Mouse (Mus musculus) limb, embryonic 14.5 days (tissue): Measurements from ENCODE around the gene Smyd2. TPM values are rescaled to one million over a fixed set of nuclear protein-coding genes. Genes with fewer than 3 reads are reported as not detected.

Experiments
- ATAC-seq: fragments of 200-750 bp; cut with Nextera tagmentation; 2 replicates; pipeline ENCODE4 v1.8.0; 2017; ENCODE audit warnings: low read depth, moderate number of reproducible peaks, moderate TSS enrichment; ENCODE audit not compliant: low FRiP score
- DNase-seq: peaks from one replicate; pipeline ENCODE4 v3.0.0-alpha.2; 2015; ENCODE audit warnings: low spot score
- H3K27ac ChIP-seq: fragments of 300-500 bp; sonication (generic); replicated peaks from 2 replicates; pipeline ENCODE4 v1.5.1; 2014; ENCODE audit warnings: low read depth, mild to moderate bottlenecking, low read length, moderate library complexity, mixed read lengths
- H3K27me3 ChIP-seq: fragments of 300-500 bp; sonication (generic); 2 replicates; pipeline ENCODE4 v1.6.1; 2014; ENCODE audit warnings: low read length, mixed read lengths; ENCODE audit not compliant: control insufficient read depth, insufficient read depth
- H3K36me3 ChIP-seq: fragments of 300-500 bp; sonication (generic); 2 replicates; pipeline ENCODE4 v1.6.1; 2014; ENCODE audit warnings: mild to moderate bottlenecking, low read length, moderate library complexity, mixed read lengths; ENCODE audit not compliant: control insufficient read depth, insufficient read depth
- H3K4me1 ChIP-seq: fragments of 300-500 bp; sonication (generic); 2 replicates; pipeline ENCODE4 v1.6.1; 2014; ENCODE audit warnings: antibody characterized with exemption, low read length, mixed read lengths; ENCODE audit not compliant: control insufficient read depth, insufficient read depth
- H3K4me2 ChIP-seq: fragments of 300-500 bp; sonication (generic); replicated peaks from 2 replicates; pipeline ENCODE4 v1.6.1; 2014; ENCODE audit warnings: low read depth, mild to moderate bottlenecking, low read length, moderate library complexity; ENCODE audit not compliant: severe bottlenecking
- H3K4me3 ChIP-seq: fragments of 300-500 bp; sonication (generic); replicated peaks from 2 replicates; pipeline ENCODE4 v1.5.1; 2014; ENCODE audit warnings: low read length
- H3K9ac ChIP-seq: fragments of 300-500 bp; sonication (generic); 2 replicates; pipeline ENCODE4 v1.6.1; 2014; ENCODE audit warnings: mild to moderate bottlenecking, low read depth, low read length, moderate library complexity; ENCODE audit not compliant: severe bottlenecking
- H3K9me3 ChIP-seq: fragments of 300-500 bp; sonication (generic); 2 replicates; pipeline ENCODE4 v1.6.1; 2016; ENCODE audit warnings: low read length; ENCODE audit not compliant: control insufficient read depth
- POLR2A ChIP-seq: fragments of 200-500 bp; IDR thresholded peaks from 2 replicates; pipeline ENCODE4 v1.8.0; 2012; ENCODE audit warnings: inconsistent platforms, mild to moderate bottlenecking, moderate library complexity, borderline replicate concordance; ENCODE audit not compliant: insufficient read depth, insufficient read length; ENCODE audit errors: extremely low read depth
- WGBS: fragments of 180-500 bp; shearing (Covaris S2); extraction: QIAGEN DNeasy Blood & Tissue Kit; methylation state at CpG from one replicate; pipeline ENCODE4 v1.1.7; 2014; 5-methylcytosine and 5-hydroxymethylcytosine counted together
- polyA plus RNA-seq, 2 experiments: library from polyadenylated mRNA; depleted of rRNA in 1 of 2; stranded (reverse) in 1 of 2; unstranded in 1 of 2; fragments of >200 nt; fragmentation: Nextera tagmentation in 1 of 2; extraction: Ambion mirVana in 1 of 2; gene quantifications; 2 replicates each; pipeline versions ENCODE4 v1.2.1 to v1.2.3; 2012 to 2014

Gene Smyd2
- 105 and 108 TPM in 2 replicates for polyA plus RNA-seq (2012; rRNA removed)
- polyA plus RNA-seq (2014; fragmentation: Nextera tagmentation; extraction: Ambion mirVana) = 89.5 and 94.5 TPM in 2 replicates

GRCm38 (mm10) chr1:189921818-189922592, at the start of gene Smyd2:
Gene Smyd2, minus strand, starts transcription at chr1:189922363.
- no peaks in the 10 kb centered on the region for H3K36me3 ChIP-seq
- peak within 1 kb of the TSS; percentile 87 for H3K9ac ChIP-seq
- ATAC-seq (peak; percentile 89), DNase-seq (peak; percentile 77)
- under 1% methylated on average over 64 of the region's 90 CpGs for WGBS
- no peaks in the 10 kb centered on the region for H3K9me3 ChIP-seq
- H3K4me1 ChIP-seq = peaks cover 16% of the 10 kb centered on the region
- no peaks in the 10 kb centered on the region for H3K27me3 ChIP-seq
- 0 out of 2 replicates have a peak, but pooled peaks have one; percentile 32 for TF ChIP-seq POLR2A
- H3K27ac ChIP-seq = peak within 1 kb of the TSS; percentile 63; the same call in 1 of the 2 replicates
- H3K4me3 ChIP-seq = peak within 1 kb of the TSS; percentile 78
- peak within 1 kb of the TSS; percentile 98 for H3K4me2 ChIP-seq

GRCm38 (mm10) chr1:189970381-189970780, 48.2 kb upstream of the Smyd2 start:
- ATAC-seq (no peak), DNase-seq (no peak)
- Histone ChIP-seq H3K4me1 (no peaks in the 10 kb centered on the region), H3K27me3 (no peaks in the 10 kb centered on the region), H3K27ac (no peak overlapping the region), H3K9me3 (no peaks in the 10 kb centered on the region), H3K36me3 (no peaks in the 10 kb centered on the region), H3K4me3 (no peak overlapping the region), H3K9ac (no peak overlapping the region), H3K4me2 (no peak overlapping the region)
- no peak for TF ChIP-seq POLR2A
- WGBS = 80% methylated on average over 8 of the region's 8 CpGs

GRCm38 (mm10) chr1:189968027-189968426, 45.9 kb upstream of the Smyd2 start:
- no peak for TF ChIP-seq POLR2A
- Histone ChIP-seq H3K27me3 (no peaks in the 10 kb centered on the region), H3K9ac (no peak overlapping the region), H3K4me1 (no peaks in the 10 kb centered on the region), H3K36me3 (no peaks in the 10 kb centered on the region), H3K4me3 (no peak overlapping the region), H3K27ac (no peak overlapping the region), H3K9me3 (no peaks in the 10 kb centered on the region), H3K4me2 (no peak overlapping the region)
- no peak for ATAC-seq
- no peak for DNase-seq
- 81% methylated on average over 4 of the region's 4 CpGs for WGBS

- 64% methylated on average over 5 of the region's 5 CpGs for WGBS
- no peak for TF ChIP-seq POLR2A
- no peak for ATAC-seq
Observed at GRCm38 (mm10) chr1:189960481-189960880, 38.3 kb upstream of the Smyd2 start.

GRCm38 (mm10) chr1:189959802-189960201, 37.6 kb upstream of the Smyd2 start:
- no peaks in the 10 kb centered on the region for H3K9me3 ChIP-seq
- H3K36me3 ChIP-seq = no peaks in the 10 kb centered on the region
- no peak overlapping the region for H3K4me3 ChIP-seq
- DNase-seq (no peak), ATAC-seq (no peak)
- no peaks in the 10 kb centered on the region for H3K4me1 ChIP-seq
- H3K9ac ChIP-seq = no peak overlapping the region
- 88% methylated on average over 8 of the region's 8 CpGs for WGBS
- no peak overlapping the region for H3K4me2 ChIP-seq
- TF ChIP-seq POLR2A = no peak
- H3K27me3 ChIP-seq = no peaks in the 10 kb centered on the region
- no peak overlapping the region for H3K27ac ChIP-seq

More at GRCm38 (mm10) chr1:189960481-189960880, 38.3 kb upstream of the Smyd2 start:
- no peaks in the 10 kb centered on the region for H3K9me3 ChIP-seq
- H3K4me3 ChIP-seq = no peak overlapping the region
- H3K27ac ChIP-seq = no peak overlapping the region
- no peak overlapping the region for H3K4me2 ChIP-seq
- H3K36me3 ChIP-seq = no peaks in the 10 kb centered on the region
- H3K4me1 ChIP-seq = no peaks in the 10 kb centered on the region
- no peak overlapping the region for H3K9ac ChIP-seq
- DNase-seq = no peak
- H3K27me3 ChIP-seq = no peaks in the 10 kb centered on the region
